Mouse (Mus musculus) right cerebral cortex, postnatal 25 days (tissue): Measurements from ENCODE around the gene Cbfa2t2.

ENCODE experiments used
- DNase-seq: peaks from one replicate; pipeline ENCODE4 v3.0.0; 2022

The Cbfa2t2 gene

DNA sequence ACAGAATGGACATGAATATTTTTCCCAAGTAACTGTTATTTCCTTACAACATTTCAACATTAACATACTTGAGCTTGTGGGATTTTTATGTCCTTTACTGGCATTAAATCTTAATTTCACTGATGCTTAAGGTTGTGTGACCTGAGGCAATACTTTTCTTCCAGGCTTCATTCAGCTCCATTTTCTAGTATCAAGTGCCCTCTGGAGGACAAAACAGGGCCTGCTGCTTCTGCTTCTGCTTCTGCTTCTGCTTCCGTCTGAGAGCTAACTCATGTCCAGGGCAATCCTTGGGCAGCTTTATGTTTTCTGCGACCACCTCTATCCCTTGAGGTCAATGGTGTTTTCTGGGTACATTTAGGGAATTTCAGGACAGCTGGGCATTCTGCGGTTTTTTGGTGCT lies 103.4 kb downstream of the Cbfa2t2 start:
- no peak for DNase-seq

- no peak for DNase-seq
Measured at GRCm38 (mm10) chr2:154541630-154542029, 105.3 kb downstream of the Cbfa2t2 start.

DNA sequence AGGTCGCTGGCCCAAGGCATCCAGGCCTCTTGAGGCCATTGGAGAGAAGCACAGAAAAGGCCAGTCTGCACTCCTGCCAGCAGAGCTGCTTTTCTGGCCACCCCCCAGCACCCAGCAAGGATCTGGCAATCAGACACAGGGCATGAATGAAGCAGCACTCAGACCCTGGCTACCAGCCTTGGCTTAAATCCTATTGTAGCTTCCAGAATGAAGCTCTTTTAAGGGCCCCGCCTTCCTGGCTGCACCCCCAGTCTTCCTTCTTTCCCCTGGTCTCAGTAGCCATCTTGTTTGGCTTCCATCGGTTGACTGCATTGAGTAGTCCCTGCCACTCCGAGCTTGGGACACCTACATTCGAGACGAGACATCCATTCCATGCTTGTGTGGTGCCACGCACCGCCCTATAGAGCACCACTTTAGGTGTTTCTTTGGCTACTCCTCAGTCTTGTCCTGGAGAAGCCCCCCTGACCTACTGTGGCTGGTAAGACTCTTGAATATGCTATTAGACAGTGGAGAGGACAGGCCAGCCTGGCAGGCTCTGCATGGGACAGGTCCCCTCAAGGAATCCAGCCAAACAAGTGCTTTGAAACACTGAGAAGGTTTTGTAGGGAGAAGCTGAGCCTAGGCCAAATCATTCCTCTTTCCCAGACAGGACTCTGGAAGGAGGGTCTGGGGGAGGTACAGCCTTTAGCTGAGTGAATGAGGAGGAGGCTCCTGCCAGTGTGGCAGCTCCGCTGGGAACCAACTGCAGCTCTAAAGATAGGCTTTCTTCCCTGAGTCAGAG lies 107.5 kb downstream of the Cbfa2t2 start:
- peak; percentile 43 for DNase-seq

- DNase-seq = no peak
Measured at GRCm38 (mm10) chr2:154546711-154547110, 110.4 kb downstream of the Cbfa2t2 start, which contains the start of gene 1700003F12Rik. 1700003F12Rik (plus strand) TSS chr2:154547085.

GRCm38 (mm10) chr2:154548688-154549087 lies 112.4 kb downstream of the Cbfa2t2 start:
- DNase-seq = no peak

DNA sequence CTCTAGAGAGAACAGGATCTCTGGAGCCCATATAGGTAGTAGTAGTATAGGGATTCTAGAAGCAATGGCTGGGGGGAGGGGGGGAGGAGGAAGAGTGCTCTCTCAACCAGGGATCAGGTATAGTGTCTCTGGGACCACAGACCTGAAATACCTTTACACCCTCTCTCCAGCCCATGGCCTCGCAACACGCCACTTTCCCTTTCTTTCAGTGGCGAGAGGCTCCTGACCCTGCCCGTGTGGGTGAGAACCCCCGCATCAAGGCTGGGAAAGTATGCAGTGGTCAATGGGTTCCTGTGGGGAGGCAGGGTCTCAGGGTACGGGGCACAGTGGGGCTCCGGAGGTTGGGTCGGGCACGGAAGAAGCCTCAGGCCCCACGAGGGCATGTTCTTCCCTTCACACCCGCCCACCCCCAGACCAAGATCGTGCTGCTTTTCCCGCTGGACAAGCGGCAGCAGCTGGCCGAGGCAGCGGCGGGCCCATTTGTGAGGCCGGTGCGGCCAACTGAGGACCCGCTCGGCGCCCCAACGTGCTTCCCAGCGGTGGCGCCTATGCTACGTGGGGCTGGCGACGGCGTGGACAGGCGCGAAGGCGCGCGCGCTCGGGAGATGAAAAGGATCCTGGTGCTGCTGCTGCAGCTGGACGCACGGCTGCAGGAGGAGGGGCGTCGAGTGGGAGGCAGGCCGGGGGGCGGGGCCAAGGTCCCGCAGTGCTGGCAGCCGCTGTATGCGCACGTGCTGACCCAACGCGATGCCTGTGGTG lies 113.0 kb downstream of the Cbfa2t2 start:
- DNase-seq = peak; percentile 66

DNA sequence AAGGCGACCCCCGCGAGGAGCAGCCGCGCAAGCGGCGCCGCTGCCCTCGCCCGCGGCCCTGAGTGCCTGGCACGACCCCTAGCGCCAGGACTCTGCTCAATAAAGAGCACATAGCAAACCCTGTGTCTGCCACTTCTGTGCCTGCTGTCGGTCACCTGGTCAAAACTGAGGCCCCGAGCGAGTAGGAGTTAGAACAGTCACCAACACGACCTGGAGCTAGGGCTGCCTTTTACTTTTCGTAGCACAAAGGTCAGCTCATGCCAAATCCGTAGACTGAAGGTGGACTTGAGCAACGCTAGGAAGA lies 113.6 kb downstream of the Cbfa2t2 start:
- no peak for DNase-seq

DNA sequence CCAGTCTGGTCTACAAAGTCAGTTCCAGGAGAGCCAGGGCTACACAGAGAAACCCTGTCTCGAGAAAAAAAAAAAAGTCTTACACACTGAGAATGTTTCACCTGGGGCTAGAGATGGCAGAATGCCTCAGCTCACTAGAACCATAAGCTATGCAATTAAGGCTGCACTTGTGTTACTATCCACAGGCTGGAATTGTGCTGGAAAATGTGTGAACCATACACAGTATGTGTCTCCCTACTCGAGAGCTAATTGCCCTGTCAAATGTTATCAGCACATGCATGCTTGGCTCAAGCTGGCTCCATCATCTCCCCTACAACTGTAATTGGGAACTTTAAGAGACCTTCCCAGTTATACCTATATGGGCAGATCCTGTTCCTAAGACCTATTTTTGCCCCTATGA lies 114.7 kb downstream of the Cbfa2t2 start:
- no peak for DNase-seq

- DNase-seq = no peak
Measured at GRCm38 (mm10) chr2:154551476-154551875, 115.2 kb downstream of the Cbfa2t2 start, which contains the start of gene Actl10. Actl10 (plus strand) TSS chr2:154551776.

GRCm38 (mm10) chr2:154551927-154552326 lies 115.6 kb downstream of the Cbfa2t2 start:
- no peak for DNase-seq

DNA sequence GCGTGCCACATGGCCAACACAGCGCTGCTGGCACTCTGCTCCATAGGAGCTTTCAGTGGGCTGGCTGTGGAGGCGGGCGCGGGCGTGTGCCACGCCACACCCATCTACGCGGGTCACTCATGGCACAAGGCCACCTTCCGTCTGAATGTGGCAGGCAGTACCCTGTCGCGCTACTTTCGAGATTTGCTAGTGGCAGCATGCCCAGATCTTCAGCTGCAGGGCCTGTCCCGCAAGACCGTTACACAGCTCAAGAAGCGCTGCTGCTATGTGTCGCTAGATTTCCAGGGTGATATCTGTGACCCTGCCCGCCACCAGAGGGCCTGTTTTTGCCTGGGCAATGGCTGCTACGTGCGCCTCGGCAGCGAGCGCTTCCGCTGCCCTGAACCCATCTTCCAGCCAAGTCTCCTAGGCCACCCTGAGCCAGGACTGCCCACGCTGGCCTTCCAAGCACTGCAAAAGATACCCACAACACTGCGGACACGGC lies 116.2 kb downstream of the Cbfa2t2 start:
- peak; percentile 66 for DNase-seq

- DNase-seq = peak; percentile 64
Measured at GRCm38 (mm10) chr2:154555235-154555634, 119.0 kb downstream of the Cbfa2t2 start.

DNA sequence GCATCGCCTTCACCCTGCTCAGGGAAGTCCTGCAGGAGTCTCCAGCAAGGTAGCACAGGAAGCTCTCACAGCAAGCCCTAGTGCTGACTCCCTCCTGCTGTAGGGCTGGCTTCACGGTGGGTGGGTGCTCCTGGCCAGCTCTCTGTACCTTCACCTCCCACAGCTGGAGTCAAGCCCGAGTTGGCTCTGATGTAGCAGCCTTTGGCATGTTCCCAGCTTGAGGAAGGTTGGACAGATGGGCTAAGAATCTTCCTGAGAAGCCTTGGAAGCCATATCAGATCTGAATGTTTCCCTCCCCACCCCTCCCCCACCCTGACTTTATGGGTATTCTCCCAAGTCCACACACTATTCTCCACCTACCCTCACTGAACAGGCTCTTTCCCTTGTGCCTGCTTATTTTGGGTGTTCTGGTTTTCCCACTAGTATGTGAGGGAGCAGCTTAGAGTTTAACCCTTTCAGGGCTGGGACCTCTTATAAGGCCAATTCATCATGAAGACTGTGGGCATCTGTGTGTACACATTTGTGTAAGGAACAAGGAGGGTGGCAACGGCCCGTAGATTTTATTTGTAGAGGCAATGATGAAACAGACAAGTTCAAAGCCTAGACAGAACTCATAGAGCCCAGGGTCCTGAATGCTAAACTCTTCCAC lies 121.0 kb downstream of the Cbfa2t2 start:
- DNase-seq = peak; percentile 50

DNA sequence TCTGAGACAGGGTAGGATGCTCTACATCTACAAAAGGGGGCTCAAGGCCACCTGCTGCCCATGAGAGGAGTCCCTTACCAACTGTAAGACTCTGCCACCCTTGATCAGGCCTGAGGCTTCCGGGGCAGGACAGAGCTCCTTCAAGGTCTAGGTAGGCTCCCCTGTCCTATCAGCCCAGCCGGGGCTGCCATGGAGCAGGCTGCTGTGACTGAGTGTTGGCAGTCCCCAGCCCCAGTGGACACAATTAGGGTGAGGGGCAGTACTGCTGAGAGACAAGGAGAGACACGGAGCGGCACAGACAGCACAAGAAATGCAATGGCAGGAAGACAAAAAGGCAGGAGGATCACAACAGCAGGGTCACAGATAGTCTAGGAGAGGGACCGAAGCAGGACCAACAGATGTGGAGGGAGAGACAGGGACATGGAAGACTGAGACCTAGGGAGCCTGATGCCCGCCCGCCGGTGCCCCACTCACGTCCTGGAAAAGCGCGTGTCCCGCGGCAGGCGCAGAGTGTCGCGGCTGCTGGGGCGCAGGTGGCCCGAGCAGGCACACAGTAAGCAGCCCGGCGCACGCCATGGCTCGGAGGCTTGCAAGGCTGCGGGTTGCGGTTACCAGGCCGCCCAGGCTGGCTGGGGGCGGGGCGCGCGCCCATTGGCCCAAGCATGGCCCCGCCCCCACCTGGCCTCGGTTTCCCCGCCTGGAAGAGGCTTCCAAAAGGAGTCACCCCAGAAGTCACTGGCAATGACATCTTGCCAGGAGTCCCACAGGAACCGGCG lies 122.2 kb downstream of the Cbfa2t2 start, which contains the start of gene Necab3:
Necab3 (minus strand) TSS at position 627 of the 776 bp plus-strand sequence.
- peak; percentile 68 for DNase-seq

DNA sequence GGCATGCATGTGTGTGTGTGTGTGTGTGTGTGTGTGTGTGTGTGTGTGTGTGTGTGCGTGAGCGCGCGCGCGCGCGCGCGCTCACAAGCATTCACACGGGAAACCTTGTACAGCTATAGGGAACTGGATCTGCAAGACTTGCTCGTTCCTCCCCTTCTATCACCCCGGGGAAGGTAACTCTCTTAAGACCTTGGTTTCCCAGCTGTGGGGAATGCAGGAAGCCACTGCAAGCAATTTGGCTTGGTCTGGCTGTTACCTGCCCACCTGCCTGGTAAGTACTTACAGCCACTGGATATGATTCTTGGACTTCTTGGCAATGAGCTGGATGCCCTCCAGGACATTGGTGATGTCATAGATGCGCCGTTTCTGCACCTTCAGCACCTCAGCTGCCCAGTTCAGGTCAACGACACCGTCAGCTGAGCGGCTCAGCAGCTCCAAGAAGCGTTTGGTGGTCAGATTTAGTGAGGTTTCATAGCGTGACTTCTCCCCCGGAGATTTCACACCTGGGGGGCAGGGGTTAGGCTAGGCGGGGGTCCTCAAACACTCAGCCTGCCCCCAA lies 127.4 kb downstream of the Cbfa2t2 start:
- no peak for DNase-seq

DNA sequence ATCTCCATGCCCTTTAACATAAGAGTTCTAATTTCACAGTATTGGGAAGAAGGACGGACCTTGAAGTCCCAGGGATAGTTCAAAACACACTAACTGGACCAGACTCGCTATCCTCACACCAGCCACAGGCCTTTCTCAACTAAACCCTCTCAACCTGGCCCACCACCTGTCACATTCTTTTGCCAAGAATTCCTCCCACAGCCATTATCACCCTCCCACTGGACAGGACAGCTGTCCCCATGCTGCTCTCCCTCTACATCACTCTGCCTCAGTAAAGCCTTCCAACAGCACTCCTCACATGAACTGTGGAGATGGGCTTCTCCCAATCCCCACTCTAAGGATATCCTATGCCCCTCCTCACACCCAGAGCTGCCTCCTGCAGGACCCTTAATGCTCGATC lies 129.3 kb downstream of the Cbfa2t2 start:
- no peak for DNase-seq

DNA sequence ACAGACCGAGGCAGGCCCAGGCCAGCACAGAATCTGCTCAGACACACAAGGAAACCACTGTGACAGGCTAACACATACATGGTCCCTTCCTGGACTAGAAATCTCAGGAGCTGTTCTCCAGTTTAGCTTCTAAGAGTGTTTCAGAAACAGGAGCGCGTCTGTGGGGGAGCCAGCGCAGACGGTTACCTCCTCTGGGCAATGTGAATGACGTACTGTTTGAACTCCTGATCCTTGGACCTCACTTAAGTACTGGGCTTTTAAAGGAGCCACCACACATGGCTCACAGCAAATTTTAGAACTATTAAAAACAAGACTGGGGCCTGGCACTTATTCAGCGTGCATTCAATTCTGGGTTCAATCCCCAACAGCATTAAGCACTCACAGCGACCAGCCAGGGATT lies 130.4 kb downstream of the Cbfa2t2 start:
- DNase-seq = no peak

DNA sequence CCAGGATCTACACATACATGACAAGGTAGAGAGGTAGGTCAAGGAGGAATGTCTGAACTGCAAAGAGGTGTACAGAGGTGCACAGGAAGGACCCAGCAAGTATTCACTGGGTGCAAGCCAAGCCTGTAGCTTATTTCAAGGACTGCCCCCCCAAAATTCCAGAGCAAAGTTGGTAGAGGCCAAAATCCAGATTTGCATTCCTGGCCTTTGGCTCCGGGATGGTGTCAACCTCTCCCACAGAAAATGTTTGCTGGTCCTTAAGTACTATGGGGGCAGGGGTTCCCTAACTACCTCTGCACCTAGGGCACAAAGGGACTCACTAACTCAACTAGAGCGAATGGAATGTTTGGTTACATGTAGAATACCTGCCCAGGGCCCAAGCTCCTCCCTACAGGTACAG lies 131.5 kb downstream of the Cbfa2t2 start:
- no peak for DNase-seq

DNA sequence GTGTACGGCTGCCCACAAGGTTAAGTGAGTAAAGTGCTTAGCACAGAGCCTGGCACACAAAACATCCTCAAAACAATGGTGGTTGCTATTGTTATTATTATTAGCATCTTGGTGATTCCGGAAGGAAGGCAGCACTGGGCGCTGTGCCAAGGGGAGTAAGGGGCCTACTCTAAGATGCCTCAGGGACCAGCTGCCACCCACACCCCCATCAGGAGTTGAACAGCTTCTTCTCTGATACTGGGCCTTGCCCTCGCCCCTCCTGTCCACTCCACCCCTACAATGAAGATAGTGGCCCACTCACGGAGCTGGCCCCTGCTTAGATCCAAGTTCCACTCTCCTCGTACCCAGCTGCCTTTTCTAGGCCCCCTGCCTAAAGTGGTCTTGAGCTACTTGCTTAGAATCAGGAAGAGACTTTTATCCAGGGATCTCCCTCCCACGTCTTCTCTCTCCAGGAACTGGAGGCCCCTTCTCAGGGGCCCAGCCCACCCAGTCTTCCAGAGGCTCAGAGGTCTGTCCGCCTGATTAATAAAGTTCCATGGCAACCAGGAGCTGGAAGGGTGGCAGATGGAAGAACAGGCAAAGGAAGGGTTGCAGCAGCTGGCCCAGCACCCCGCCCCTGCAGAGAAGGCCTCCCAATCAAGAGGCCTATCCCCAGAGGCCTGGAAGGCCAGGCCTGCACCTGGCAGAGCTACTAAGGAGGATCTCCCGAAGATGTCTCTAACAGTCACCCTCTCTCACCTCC lies 132.2 kb downstream of the Cbfa2t2 start:
- DNase-seq = peak; percentile 2

DNA sequence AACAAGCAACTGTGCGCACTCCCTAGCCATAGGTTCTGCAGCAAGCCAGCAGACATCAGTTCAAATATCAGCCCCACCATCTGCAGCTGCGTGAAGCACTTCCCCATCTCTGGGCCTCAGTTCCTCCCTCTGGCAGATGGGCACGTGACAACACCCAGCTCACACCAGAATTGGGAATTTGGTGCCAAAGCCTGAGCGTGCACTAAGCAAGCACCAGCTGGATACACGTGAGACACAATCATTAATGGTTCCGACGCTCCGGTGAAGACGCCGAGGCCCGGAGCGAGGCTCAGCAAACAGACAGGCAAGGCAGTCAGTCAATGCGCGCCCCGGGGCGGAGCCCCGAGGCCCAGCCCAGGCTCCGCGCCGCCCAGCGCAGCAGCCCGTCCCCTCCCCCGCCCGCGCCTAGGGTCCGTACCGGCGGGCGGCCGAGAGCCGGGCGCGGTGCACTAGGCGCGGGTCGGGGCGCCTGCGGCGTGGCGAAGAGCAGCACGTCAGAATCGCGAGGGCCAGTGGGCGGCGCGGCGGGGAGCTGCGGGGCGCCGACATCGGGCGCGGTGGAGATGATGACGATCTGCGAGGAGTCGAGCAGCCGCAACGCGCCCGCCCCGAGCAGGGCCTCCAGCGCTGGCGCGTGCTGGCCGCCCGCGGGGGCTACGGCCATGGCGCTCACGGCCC lies 132.9 kb downstream of the Cbfa2t2 start:
- peak; percentile 78 for DNase-seq

GRCm38 (mm10) chr2:154569836-154570286 lies 133.6 kb downstream of the Cbfa2t2 start, which contains the start of gene E2f1:
E2f1 (minus strand) TSS chr2:154569892.
- peak; percentile 95 for DNase-seq
